Mouse (Mus musculus): ENCODE data around the gene Clic3. TPM values are rescaled to one million over a fixed set of nuclear protein-coding genes. Genes with fewer than 3 reads are reported as not detected.

Gene Clic3
- total and polyA plus RNA-seq, 3 experiments: 0.15 to 0.27 TPM; not detected in 1

- no peak for DNase-seq (ENCODE audit: low read depth, low spot score)
- no peak for TF ChIP-seq ZC3H11A (IDR thresholded peaks at IDR 0.05; ENCODE audit: low read depth, low read length)
- no peak for TF ChIP-seq ETS1 (IDR thresholded peaks at IDR 0.05; ENCODE audit: low read depth, low read length)
- TF ChIP-seq ELF1 (IDR thresholded peaks at IDR 0.05; ENCODE audit: low read depth, low read length): no peak
- no peak for TF ChIP-seq MXI1 (IDR thresholded peaks at IDR 0.05; ENCODE audit: low read depth, low read length)
- TF ChIP-seq SIN3A (IDR thresholded peaks at IDR 0.05; ENCODE audit: low read length): no peak
- TF ChIP-seq USF2 (IDR thresholded peaks at IDR 0.05; ENCODE audit: borderline replicate concordance in 1 of 2, insufficient read depth in 1 of 2, low read depth in 1 of 2, low read length in 2 of 2): no peak
- TF ChIP-seq KAT2A (conservative IDR thresholded peaks at IDR 0.05; ENCODE audit: low read depth, low read length): no peak
- TF ChIP-seq MYC (IDR thresholded peaks at IDR 0.05; ENCODE audit: low read depth, low read length): no peak
- no peak for TF ChIP-seq USF1 (IDR thresholded peaks at IDR 0.05; ENCODE audit: low read depth, low read length)
- no peak for TF ChIP-seq ZMIZ1 (IDR thresholded peaks at IDR 0.05; ENCODE audit: low read depth, low read length)
- TF ChIP-seq MAX (IDR thresholded peaks at IDR 0.05; ENCODE audit: low read length): no peak
- no peak for TF ChIP-seq RCOR1 (IDR thresholded peaks at IDR 0.05; ENCODE audit: low read depth, low read length)
- no peak for TF ChIP-seq TBP (IDR thresholded peaks at IDR 0.05; ENCODE audit: low read depth, low read length)
- TF ChIP-seq BHLHE40 (IDR thresholded peaks at IDR 0.05; ENCODE audit: borderline replicate concordance, low read depth, low read length): no peak
- no peak for TF ChIP-seq TAL1 (IDR thresholded peaks at IDR 0.05; ENCODE audit: low read length)
- no peak for TF ChIP-seq E2F4 (IDR thresholded peaks at IDR 0.05; ENCODE audit: borderline replicate concordance, low read depth, low read length)
- TF ChIP-seq TCF12 (IDR thresholded peaks at IDR 0.05; ENCODE audit: low read depth, low read length): no peak
- TF ChIP-seq MYB (IDR thresholded peaks at IDR 0.05; ENCODE audit: low read depth, low read length): no peak
- TF ChIP-seq CTCF (IDR thresholded peaks at IDR 0.05 in 2 of 3, conservative IDR thresholded peaks at IDR 0.05 in 1 of 3; ENCODE audit: control insufficient read depth in 1 of 3, insufficient read depth in 1 of 3, low read depth in 2 of 3, low read length in 3 of 3, poor library complexity in 1 of 3, severe bottlenecking in 1 of 3): no peak
- Histone ChIP-seq H3K27ac (ENCODE audit: control insufficient read depth, low read depth, low read length) (no peak overlapping the region), H3K9me3 (replicated peaks; ENCODE audit: insufficient read depth, low read length) (no peaks in the 10 kb centered on the region), H3K79me2 (ENCODE audit: control insufficient read depth, insufficient read depth, low read length, poor library complexity) (no peaks in the 10 kb centered on the region), H3K9ac (ENCODE audit: control insufficient read depth, low read depth, low read length, poor library complexity, severe bottlenecking) (no peak overlapping the region), H3K4me1 (ENCODE audit: control insufficient read depth in 1 of 2, insufficient read depth in 2 of 2, low read length in 2 of 2) (no peaks in the 10 kb centered on the region), H3K4me3 (ENCODE audit: control insufficient read depth in 1 of 2, insufficient read depth in 1 of 2, low read depth in 2 of 2, low read length in 2 of 2) (no peak overlapping the region), H3K36me3 (ENCODE audit: control insufficient read depth in 1 of 2, insufficient read depth in 2 of 2, low read length in 2 of 2) (no peaks in the 10 kb centered on the region), H3K27me3 (ENCODE audit: control insufficient read depth in 1 of 2, insufficient read depth in 2 of 2, low read length in 2 of 2) (no peaks in the 10 kb centered on the region)
Measured at GRCm38 (mm10) chr2:25477967-25478675, 21.5 kb downstream of the Clic3 start.
